Mouse (Mus musculus): ENCODE data around the gene Dusp7.

DNA sequence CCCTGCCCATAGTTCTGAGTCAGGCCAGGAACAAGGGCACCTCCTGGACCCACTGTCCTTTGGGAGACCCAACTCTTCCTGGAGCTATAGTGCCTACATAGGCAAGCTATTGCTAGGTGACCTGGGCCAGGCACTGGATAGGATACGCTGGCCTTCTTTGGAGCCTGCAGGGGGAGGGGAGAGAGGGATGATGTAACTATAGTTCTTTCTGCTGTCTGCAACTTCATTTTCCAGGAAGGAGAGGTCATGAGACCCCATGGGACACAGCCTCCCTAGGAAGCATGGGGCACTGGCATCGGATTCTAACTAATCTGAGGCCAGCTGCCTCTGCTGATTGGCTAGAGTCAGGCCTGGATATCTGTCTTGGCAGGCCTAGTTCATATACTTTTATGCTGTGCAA, 49.3 kb upstream of the Dusp7 start:
- no peak for TF ChIP-seq MYOG (IDR thresholded peaks at IDR 0.05; ENCODE audit: control insufficient read depth, extremely low read depth, insufficient read length)
- TF ChIP-seq CTCF (IDR thresholded peaks at IDR 0.05; ENCODE audit: control insufficient read depth, insufficient read depth, insufficient read length): no peak
- no peak for TF ChIP-seq USF1 (IDR thresholded peaks at IDR 0.05; ENCODE audit: low read depth)
- no peak for TF ChIP-seq MAX (IDR thresholded peaks at IDR 0.05)
- TF ChIP-seq CEBPB (IDR thresholded peaks at IDR 0.05; ENCODE audit: low read depth): no peak
- no peak for TF ChIP-seq MYOD1 (IDR thresholded peaks at IDR 0.05; ENCODE audit: control insufficient read depth, insufficient read length, low read depth)
- no peak for TF ChIP-seq FOSL1 (IDR thresholded peaks at IDR 0.05; ENCODE audit: insufficient read depth, low read length, poor library complexity, severe bottlenecking)
